Mouse (Mus musculus) left cerebral cortex, adult 11 months (tissue): ENCODE data around the gene Gm20388.
A peak's percentile ranks its signal among the peaks of the same experiment; 100 is the strongest.
"Not testable (repeated sequence)": the region's sequence is repeated elsewhere in the genome, so short reads cannot be mapped to it uniquely, and the experiment has no call there.

Source experiments
- DNase-seq: peaks from one replicate; pipeline ENCODE4 v3.0.0; 2022; ENCODE audit warnings: low spot score

Gm20388 gene

GRCm38 (mm10) chr8:120342847-120343548 is 432.4 kb downstream of the Gm20388 start:
- no peak for DNase-seq

DNA sequence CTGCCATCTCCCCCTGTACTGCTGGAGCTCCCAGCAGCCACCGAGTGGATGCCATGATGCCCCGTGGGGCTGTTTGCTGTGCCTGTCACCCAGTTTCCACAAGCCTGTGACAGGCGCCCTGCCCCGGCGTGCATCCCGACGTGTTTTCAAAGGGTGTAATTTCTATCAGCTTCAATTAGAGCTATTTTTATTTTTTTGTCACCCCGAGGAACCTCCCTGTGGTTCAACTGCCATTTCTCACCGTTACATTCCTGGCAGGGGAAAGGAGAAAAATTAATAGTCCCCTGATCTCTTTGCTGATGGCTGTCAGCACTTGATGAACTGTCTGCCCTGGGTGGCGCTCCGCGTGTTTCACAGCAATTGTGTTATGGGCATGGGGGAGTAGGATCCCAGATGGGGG is 432.9 kb downstream of the Gm20388 start:
- no peak for DNase-seq

GRCm38 (mm10) chr8:120344166-120344565 is 433.5 kb downstream of the Gm20388 start:
- DNase-seq = no peak

GRCm38 (mm10) chr8:120344583-120344982 is 433.9 kb downstream of the Gm20388 start:
- no peak for DNase-seq

GRCm38 (mm10) chr8:120347734-120348341 is 437.2 kb downstream of the Gm20388 start:
- DNase-seq = no peak

GRCm38 (mm10) chr8:120348922-120349321 is 438.3 kb downstream of the Gm20388 start:
- no peak for DNase-seq

DNA sequence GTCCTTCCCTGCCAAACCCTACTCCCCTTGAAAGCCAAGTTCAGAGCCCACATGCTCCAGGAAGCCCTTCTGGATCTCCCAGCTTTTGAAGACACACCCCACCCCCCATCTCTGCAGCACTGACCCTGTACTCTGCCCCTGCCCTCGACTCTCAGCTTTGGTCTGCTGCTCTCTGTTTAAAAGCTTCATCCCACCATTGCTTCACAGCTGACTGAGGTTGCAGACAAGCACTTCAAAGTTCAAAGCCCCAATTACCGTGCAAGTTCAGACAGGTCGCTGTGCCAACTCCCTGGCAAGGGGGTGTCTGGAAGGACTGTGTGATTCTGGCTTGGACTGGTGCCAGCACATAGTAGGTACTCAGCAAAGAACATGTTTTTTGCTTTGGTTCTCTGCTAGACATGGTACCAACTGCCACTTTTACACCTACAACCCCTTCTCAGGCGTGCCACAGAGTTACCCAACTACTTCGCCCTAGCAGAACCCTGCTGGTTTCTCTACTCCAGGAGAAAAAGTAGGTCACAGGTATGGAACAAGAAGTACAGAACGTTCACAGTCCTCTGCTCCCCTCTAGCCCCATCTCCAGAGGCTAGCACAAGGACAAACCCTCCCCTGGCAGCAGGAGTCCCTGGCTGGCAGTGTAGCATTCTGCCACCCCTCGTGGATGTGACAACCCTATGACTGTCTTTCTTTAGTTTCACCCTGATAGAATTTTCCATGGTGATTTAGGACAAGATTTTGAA is 440.9 kb downstream of the Gm20388 start:
- no peak for DNase-seq

DNA sequence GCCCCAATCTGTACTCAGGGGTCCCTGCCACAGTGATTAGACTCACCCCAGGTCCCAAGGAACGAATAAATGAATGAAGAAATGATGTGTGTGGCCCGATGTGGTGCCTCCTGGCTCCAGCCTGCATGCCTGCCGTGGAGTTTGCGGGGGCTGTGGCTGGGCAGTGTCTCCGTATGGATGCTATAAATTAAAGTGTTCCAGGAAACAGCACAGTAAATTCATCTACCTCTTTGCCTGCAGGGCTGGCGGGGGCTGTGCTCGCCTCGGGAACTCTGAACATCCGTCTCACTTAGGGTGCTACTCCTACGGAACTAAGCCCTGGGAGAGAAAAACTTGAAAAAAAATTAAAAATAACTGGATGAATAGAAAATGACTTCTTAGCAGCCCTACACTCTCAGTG is 441.5 kb downstream of the Gm20388 start:
- peak; percentile 71 for DNase-seq

DNA sequence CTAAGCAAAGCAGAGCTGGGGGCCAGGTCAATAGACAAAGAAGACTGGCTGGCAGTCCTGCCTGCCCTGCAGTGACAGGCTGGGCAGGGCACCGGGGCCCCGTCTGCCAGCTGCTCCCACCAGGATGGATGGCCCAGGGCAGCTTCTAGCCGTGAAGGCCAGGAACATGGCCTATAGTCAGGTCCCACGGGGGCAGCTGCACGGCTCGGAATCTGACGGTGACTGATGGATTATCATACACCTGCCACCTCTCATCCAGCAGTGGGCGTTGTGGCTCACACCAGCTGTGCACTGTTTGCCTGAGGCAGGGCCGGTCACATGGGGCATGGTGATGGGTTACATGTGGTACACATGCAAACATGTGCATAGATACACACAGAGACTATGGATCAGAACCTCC is 445.4 kb downstream of the Gm20388 start:
- no peak for DNase-seq

- no peak for DNase-seq
Observed at GRCm38 (mm10) chr8:120357504-120357903, 446.9 kb downstream of the Gm20388 start.

DNA sequence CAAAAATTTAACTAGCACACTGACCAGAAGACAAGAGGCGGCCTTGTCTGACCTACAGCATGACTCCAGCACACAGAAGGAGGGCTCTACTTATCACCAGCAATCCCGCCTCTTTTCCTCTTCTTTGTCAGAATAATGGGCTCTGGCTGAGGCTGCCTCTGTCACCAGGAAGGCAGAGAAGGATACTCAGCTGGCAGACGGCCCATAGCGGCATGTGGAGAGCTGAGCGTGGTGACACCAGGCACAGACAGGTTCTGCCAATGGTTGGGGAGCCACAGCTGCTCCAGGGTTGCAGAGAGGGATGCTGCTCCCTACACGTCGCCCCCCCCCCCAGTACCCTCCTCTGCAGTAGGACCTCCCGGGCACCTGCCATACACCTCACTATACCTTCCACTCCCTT is 450.7 kb downstream of the Gm20388 start:
- no peak for DNase-seq

DNA sequence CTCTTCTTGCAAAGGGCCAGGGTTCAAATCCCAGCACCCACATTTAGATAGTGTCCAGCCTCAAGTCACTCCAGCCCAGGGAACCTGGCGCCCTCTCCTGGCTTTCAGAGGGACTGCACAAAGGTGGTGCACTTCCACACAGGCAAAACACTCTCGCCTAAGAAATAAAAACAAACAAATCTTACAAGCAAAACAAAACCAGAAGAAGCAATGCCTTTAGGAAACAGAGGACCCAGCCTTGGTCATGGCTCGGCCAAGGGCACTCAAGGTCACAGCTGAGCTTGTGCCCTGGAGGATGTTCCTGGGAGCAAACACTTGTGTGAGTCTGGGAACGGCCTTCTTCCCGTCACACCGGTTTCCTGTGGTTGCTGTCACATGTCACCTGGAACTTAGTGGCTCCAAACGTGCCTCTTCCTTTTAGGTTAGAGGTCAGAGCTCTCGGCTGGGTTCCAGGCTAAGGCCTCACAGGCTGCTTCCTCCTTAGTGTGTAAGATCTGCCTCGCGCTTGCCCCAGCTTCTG is 453.0 kb downstream of the Gm20388 start:
- no peak for DNase-seq

- DNase-seq = no peak
Observed at GRCm38 (mm10) chr8:120364093-120364725, 453.6 kb downstream of the Gm20388 start.

GRCm38 (mm10) chr8:120366840-120367239 is 456.2 kb downstream of the Gm20388 start:
- DNase-seq = no peak

- not testable (repeated sequence) for DNase-seq
Observed at GRCm38 (mm10) chr8:120368191-120368590, 457.6 kb downstream of the Gm20388 start.

GRCm38 (mm10) chr8:120368814-120369649 is 458.4 kb downstream of the Gm20388 start:
- peak; percentile 77 for DNase-seq

DNA sequence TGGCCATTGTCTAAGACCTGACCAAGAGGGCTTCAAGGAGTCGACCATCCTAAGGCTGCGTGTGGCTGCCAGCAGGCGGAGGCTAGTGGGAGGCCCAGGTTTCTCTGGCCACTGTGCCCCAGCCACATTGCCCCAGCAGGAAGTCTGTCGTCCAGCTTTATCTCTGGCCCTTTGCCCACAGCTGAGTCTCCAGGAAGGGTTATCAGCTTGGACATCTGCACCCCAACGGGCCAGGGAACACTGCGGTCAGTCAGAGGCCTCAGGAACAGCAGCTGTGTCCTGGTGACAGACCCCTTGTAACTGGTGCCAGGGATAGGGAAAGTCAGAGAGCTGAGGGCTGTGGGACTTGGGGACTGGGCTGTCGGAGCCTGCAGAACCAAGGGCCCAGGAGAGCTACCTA is 459.3 kb downstream of the Gm20388 start:
- DNase-seq = no peak

- DNase-seq = no peak
Observed at GRCm38 (mm10) chr8:120370461-120370860, 459.8 kb downstream of the Gm20388 start.

DNA sequence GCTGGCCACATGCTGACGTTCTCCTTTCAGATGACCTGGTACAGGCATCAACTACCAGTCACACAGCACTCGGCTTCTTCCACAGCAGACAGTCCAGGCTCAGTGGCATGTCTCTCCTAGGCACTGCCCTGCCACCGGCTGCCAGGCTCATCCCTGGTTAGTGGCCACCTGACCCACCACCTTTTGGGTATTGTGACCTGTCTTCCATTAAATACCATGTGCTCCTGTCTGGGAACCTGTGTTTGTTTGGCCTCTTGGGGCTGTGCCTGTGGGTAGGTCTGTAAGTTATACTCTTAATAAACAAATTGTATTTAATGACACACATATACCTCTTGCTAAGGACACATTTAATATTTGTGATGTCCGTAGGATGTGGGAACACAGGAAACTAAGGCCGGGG is 460.5 kb downstream of the Gm20388 start:
- no peak for DNase-seq

- no peak for DNase-seq
Observed at GRCm38 (mm10) chr8:120371725-120372457, 461.2 kb downstream of the Gm20388 start.

DNA sequence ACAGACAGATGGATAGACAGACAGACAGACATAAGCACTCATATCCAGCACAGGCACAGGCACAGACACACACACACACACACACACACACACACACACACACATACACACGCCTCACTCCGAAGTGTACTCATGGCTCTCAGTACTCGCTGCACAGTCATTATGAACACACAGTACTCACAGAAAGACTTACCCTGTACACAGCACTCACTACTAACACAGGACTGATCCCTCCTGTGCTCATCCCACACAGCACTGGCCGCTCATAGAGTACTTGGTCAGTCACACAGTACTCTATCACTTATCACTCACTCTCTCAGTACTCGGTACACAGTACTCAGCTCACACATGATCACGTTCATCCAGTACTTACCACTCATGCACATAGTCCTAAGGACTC is 462.0 kb downstream of the Gm20388 start:
- no peak for DNase-seq
